Mouse (Mus musculus): Measurements from ENCODE around the gene Cntfr.

The Cntfr gene

DNA sequence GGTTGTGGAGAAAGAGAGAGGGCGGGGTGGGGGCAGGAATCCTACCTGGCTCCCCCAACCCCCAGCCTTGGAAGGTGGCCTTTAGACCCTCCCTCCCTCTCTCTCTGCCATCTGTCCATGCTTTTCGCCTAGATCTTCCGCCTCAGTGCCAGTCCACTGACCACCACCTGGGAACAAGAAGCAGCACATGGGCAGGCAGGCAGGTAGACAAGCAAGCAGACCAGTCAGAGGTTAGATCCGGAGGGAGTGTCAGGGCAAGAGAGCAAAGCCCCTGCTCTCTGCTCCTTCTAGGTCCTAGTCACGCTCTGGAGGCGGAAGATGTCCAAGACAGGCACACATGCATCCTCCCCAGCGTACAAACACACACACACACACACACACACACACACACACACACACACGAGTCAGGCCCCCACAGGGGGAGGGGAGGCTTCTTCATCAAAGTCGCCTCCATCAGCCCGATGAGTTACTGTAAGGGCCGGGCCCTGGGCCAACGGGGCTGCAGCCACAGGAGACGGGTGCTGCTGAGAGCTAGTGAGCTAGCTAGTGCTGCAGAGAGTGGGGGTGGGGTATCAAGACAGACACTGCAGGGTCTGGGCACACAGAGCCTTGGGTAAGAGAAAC lies 19.8 kb downstream of the Cntfr start:
- DNase-seq, result no peak

DNA sequence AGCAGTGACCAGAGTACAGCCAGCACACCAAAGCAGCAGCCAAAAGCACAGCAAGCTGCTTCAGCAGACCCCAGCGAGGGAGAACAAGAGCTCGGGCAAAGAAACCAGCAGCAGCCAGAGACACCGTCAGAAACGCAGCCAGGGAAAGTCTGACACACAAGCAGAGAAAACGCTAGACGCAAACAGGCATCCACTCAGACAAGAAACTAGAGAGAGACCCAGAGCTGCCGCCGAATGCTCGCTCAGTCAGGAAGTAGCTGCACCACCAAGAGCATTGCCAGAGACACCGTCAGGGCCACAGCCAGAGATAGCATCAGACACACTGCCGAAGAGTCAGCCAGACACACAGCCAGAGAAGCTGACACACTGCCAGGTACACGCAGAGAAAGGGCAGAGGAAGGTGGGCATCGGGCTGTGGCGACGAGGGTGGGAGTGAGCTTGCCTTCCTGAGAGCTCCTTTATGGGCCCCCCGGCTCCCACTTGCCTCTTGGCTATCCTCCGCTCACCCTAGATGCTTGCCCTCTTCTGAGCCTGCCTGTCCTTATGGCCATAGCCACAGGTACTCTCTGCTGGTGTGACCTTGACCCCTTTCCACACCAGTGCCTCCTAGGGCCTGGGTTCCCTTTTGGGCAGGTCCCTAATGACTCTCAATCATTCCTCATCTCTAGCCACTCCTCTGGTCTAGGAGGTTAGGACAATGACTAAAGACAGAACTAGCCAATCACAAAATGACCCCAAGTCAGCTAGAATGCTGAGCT lies 20.5 kb downstream of the Cntfr start:
- no peak for DNase-seq

DNA sequence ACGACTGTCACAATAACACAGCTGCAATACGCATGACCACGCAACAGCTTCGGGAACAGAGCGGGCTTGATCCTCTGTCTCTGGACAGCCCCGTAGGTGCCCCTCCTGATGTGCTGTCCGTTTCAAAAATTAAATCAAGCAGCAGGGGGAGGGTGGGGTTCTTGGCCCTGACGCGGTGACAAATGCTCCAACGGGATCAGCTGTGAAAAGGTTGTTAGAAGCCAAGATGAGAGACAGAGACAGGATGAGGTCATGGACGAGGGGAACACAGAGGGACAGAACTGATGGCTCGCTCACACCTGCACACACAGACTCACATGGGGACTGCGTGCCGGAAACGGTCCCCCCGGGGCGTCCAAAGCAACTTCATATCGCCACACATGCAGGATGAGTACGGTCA lies 23.7 kb downstream of the Cntfr start:
- no peak for DNase-seq

DNA sequence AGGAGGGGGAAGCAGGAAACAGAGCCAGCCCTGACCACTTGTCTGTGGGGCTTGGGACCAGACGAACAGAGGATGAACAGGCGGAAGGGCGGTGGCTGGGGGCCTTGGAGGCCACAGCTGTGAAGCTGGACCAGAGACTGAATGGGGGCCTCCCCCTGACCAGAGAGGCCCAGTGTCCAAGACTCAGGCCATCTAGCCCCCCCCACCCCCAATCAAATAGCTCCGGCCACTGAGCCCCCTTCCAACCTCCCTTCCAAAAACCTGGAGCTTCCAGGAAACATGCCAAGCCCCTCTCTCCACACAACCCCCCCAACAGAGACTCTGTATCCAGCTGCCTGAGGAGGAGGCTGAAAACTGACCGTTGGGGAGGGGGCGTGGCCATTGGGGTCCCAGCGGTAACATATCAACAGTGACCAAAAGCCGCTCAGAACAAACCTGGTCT lies 24.3 kb downstream of the Cntfr start:
- no peak for DNase-seq

DNA sequence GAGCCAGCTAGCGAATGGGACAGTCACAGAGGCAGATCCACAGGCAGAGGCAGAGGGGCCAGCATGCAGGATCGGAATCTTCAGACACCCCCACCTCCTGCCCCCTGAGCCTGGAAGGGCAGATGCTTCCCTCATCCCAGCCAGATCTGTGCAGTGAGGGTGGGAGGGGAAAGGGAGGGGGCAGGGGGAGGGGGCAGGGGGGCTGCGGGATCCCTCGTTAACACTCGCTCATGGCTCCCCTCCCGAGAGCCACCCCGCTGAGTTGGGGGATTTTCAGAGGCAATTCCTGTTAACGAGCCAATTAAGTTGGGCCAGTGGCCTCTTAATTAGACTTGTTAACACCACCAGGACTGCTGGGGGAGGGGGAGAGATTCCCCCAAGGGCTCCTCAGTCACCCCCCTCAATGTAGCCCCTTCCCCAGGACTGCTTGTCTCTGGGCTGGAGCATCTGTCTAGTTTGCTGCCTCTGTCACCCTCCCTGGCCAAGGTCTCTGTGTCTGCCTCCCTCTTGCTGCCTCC lies 24.9 kb downstream of the Cntfr start:
- DNase-seq, result no peak

DNA sequence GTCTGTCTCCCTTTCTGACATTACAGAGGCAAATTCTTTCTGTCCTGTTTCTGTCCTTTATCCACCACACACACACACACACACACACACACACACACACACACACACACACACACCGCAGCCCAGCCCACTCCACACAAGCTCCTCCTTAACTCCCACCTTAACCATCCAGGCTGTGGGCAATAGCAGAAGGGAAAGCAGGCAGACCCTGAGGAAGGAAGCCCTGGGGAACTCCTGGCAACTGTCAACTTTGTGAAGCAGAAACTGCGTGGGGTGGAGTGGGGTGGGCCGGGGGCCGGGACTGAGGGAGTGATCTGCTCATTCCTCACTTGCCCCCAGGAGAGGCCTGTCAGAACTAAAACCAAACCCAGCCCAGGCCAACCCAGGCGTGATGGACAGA lies 25.4 kb downstream of the Cntfr start:
- no peak for DNase-seq

DNA sequence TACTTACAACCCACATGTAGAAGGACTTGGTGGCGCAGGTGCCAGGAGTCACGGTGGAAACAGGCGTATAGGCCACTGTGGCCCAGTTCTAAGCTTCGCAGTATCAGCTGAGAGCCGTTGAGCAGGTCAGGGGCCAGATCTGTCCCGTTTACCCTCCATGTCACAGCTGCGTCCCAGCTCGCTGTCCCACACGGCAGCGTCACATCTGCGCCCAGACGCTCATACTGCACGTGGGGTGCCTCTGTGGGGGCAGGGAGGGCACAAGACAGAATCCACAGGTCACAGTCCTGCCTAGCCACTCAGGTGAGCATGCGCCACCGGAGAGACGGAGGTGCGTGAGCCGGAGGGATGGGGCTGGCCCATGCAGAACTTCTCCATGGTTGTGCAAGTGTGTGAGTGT lies 26.1 kb downstream of the Cntfr start:
- DNase-seq, result no peak

DNA sequence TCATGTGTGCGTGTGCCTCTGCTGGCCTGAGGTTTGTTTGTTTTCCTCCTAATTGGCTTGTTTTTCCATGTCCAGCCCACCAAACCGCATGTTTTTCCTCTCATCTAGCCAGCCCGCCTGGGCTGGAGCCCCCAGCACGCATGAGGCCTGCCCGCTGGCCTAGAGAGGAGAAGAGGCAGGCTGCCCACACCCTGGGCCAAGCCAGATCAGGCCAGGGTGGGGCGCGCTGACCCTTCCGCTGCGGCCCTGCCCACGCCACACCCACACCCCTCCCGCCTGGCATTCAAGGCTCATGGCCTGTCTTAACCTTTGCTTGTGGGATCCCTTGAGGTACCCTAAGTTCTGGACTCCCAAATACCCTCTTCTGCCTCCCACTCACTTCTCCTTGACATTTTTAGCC lies 30.2 kb downstream of the Cntfr start:
- DNase-seq, result no peak

DNA sequence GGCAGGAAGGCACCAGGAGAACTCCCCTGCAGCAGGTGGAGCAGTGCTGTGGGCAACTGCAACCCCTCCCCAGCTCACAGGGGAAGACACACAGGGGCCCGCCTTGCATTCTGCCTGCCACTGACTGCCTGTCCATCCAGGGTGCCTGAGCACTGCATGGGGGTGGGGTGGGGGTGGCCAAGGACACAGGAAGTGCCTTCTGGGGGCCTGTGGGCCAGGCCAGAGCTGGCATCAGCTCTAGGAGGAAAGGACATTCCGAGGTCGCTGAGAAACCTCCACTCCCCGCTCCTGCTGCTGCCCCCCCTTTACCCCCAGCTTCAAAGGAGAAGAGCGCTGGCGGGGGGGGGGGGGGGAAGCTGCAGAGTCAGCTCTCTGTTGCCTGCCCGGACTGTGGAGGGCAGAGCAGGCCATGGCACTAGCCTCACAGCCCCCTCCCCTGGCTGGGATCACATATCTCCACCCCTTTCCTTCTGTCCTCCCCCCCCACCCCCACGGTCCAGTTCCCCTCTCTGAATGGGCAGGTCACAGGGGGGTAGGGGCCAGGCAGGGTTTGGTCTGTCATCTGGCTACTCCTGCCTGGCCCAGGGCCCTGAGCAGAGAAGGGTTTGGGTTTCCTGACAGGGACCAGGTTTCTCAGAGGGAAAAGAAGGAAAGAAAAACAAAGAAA lies 31.7 kb downstream of the Cntfr start:
- DNase-seq, result no peak

DNA sequence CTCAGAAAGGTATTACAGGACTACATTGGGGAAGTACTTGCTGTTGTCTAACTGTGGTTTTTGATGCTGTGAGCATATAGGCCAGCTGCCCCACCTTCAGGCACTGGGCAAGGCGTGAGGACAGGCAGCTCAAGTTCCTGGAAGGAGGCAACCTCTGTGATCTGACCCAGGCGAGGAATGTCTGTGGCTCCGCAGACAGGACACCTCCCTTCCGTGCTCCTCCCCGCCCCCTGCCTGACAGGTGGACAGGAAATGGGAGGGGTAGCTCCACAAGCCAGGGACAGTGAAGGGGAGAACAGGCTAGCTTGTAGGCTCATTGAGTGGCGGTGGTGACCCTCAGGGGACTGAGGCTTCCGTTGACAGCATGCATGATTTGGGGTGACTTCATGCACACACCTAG lies 32.4 kb downstream of the Cntfr start:
- no peak for DNase-seq

DNA sequence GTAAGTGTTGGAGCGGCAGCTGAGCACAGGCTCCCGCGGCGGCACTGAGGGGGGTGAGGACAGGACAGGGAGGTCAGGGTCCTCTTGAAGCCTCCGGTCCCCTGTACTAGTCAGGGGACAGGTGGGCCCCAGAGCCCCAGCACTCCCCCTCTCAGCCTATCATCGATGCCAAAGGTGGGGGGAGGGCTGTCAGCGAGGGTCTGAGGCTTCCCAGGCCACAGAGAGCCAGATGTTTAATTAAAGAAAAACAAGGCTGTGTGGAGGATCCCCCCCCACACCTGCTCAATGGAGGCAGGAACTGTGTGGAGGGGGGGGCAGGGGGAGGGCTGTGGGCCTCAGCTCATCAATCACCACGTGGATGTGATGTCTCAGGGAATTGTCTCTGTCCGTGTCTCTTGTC lies 33.3 kb downstream of the Cntfr start:
- no peak for DNase-seq

DNA sequence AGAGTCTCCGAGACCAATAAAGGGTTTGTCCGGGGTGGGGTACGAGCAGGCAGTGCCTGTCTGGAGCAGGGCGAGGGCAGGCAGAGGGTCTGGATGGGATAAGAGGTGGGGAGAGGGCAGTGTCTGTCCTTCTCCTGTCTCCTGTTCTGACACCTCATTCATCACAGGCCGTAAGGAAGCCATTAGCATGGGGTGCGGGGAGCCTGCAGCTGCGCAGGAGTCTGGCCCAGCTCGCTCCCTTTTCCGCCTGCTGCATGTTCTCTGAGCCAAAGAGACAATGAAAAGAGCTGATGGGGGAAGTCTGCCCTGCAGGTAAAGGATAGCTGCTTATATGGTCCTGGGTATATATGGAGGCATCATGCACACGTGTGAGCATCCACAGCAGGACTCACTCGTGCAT lies 34.2 kb downstream of the Cntfr start:
- DNase-seq, result no peak

DNA sequence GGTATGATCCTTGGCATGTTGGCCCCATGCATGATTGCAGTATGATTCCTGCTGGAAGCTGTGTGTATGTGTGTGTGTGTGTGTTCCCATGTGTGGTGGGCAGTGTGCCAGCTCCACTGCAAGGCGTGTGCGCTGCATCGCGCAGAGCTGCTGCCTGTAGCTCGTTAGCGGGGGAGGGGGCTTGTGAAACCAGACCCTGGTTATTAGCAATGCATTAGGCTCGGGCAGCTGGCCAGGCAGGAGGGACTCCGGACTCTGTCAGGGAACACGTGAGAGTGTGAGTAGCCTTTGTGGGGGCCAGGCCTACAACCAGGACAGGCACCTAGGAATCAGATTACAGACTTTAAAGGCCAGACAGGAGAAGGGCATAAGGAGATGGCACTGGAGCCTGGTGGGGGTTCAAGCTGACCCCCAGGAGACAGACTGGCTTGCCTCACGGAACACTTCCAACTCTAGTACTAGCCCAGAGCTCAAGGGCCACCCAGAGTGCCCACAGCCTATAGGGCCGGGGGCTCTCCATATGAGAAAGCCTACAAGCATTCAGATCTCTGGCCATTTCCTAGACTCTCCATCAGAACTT lies 35.9 kb downstream of the Cntfr start:
- no peak for DNase-seq

DNA sequence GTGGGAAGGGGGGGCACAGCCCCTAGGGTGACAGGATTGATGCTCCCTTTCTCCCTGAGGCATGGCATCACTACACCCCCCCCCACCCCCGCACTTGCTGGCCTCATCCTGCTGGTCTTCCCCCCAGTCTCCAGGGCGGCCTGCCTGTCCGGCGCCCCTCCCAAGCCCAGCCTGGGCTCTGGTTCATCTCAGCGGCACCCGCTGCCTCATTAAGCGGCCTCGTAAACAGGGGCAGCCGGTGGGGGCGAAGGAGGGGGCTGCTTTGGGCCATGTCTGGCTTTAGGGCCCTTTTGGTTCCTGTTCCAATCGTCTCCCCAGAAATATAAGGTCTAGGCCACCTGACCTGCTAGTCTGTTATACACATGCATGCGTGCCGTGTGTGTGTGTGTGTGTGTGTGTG lies 37.3 kb downstream of the Cntfr start:
- DNase-seq, result no peak

DNA sequence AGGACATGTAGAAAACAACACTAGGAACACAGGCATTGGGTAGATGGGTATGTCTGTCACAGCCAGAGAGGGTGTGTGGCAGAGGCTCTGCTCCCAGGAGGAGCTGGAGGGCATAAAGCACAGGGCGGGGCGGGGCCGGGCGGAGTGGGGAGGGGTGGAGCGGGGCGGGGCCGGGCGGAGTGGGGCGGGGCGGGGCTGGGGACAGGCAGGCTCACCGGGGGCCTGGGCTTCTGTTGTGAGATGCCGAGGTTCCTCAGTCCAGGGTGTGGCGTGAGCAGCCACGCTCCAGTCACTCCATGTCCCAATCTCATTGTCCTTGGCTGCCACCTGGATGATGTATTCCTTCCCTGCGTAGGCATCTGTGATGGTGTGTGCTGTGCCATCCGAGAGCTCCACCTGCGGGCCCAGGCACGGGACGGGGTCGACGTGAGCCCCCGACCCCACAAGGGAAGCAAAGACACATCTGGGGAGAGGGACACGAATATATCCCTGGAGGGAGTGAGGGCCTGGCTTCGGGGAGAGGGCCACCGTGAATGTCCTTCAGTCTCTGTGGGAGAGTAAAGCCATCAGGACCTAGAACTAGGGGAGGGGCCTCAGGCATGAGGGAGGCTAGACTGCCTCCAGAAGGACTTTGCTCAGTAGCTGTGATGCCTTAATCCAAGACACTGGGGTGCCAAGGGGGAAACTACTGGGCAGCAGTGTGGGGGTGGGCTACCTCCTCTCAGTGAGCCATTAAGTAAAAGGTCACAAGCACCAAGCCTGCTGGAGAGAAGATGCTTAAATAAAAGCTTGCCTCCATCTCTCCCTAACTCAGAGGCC lies 38.1 kb downstream of the Cntfr start:
- peak; percentile 35 for DNase-seq

DNA sequence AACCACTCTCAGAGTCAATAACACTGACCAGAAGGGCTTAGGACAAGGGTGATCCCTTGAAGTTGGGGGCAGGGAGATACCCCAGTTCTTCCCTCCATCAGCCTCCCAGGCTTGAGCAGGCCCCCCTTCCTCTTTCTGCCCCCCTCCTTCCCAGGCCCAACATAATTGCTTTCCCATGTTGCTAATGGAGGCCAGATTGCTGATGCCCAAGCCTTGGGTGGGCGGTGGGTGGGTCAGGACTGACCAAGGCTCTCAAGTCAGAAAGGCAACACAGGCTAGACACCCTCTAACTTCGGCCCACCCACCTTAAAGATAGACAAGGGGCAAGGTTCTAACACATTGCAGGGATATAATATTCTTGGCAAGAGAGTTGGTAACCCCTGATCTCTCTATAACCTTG lies 41.4 kb downstream of the Cntfr start:
- DNase-seq, result no peak

DNA sequence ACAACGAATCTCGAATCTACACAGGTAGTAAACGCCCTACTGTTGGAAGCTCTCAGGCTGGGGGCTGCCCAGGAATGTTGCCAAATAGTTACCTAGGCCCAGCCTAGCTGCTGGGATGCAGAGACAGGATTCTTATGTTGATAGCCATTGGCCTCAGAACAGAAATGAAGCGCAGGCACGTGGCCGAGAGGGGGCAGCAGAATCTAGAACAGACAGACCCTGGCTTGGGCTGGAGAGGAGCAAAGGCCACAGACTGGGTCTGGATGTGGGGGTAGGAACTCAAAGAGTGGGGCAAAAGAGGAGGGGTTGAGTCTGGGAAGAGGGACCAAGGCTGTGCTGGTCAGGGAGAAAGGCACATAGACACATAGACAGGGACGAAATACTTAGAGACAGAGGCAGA lies 42.7 kb downstream of the Cntfr start:
- DNase-seq, result peak; percentile 63

DNA sequence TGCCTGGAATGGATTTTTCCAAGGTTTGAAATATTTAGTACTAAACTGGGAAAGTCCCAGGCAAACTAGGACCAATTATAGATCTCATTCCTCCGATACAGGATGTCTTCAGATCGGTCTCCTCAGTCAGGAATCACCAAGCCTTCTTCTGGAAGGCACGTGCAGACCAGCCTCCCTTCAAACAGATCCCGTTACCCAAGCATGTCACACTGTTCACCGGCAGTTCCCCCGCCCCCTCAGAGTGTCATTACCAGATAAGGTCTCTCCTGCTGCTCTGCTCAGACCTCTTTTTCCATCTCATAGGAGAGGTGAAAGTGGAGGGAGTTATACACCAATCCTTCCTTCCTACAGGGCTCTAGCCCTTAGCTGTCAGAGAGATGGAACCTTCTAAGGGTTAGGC lies 43.2 kb downstream of the Cntfr start:
- DNase-seq, result no peak

DNA sequence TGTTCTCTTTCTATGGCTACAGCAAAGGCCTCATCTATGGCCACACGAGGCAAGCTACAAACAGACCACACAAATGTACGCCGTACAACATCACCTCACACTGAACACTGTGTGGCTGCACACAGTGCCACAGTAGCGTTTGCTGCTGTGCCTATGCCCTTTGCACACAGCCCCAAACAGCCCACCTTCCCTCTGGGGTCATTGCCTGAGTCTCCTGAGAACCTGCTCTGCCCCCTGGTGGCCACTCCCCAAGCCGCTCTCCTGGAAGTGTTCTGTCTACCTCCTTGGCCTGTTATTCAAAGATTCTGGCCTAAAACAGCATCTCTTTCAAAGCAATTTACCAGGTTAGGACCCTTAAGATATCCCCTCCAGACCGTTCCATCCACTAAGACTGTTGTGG lies 43.6 kb downstream of the Cntfr start:
- peak; percentile 87 for DNase-seq

DNA sequence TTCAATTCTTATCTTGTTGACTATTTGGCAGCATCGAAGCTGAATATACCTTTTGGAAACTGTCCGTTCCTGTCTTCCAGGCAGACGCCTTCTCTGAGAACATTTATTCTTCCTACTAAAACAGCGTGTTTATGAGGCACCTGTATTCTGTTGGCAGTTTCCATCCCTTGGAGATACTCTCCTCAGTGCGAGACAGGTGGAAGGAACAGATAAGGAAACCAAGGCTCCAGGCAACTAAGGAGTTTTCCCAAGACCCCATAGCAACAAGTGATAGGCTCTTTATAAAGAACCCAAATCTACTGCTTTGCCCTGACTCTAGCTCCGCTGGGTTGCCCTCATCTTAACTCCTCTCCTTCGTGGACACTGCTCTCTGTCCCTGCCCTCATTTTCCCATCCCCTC lies 48.3 kb downstream of the Cntfr start:
- DNase-seq, result no peak

DNA sequence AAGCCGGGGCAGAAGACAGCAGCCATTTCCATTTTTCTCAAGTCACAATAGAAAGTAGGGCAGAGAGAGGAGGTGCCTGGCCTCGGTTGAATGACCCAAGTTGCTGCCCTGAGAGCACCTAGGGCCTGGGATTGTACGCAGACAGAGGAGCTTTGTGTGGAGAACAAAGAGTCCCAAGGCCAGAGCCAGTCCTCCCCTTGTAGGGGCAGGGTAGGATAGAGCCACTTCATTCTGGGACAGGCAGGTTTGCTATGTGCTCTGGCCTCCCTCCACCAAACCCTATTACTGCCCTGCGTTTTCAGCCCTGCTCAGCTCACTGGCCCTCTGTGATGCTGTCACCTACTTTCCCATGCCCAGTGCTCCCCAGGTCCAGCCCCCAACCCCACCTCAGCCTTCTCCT lies 48.7 kb downstream of the Cntfr start:
- no peak for DNase-seq

DNA sequence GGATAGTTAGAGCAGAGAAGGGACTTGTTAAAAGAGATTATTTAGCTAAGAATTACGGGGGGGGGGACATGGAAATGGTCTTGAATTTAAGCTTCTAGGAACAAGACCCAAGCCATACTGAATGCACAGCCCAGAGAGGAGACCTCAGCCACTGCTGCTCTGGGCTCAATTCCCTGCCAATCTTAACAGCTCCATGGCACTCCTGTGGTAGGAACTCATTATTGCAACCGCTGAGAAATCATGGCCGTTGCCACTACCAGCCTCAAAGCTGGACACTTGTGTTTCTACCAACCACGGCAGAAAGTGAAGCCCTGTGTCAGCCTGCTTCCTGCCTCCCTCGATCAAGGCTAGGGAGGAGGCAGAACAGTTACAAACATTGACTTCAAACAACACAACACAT lies 51.4 kb downstream of the Cntfr start:
- DNase-seq, result no peak
